Mouse (Mus musculus): ENCODE data around the gene Prn.

Prn gene

DNA sequence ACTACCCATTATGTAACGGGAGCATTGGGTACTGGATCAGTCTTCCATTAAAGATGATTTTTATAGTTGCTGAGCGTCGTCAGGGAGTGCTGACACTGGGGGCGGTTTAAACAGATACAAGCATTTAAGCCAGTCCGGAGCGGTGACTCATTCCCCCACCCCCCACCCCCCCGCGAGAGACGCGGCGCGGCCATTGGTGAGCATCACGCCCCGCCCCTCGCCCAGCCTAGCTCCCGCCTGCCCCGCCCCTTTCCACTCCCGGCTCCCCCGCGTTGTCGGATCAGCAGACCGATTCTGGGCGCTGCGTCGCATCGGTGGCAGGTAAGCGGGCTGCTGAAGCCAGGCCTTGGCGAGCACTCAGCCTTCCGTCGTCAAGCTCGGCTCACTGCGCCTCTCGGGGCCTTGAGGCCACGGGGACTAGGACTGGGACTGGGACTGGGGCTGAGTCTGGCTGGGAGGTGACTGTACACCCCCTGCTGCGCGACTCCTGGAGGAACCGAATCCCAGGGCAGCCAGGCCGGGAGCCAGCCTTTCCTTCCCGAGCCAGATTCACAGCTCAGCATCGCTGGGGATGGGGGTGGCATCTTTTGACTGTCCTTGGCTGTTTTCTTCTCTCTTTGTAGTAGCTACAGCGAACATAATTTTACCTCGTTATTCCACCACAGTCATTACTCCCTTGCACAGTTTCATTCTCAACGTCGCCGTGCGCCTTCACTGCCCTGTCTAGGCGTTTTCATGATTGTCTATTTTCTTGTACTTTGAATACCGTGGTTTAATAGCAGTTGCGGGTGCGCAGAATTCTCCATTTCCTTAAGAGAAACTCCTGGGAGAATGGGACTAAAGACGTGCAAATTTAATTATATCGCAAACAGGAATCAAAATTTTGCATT, at the start of gene Prn, which contains the start of gene Prnp:
TSS of gene Prn (plus strand) at position 275 of the 890 bp plus-strand sequence.
TSS of gene Prnp (plus strand) at position 246 of the 890 bp plus-strand sequence.
- peak; percentile 90 for DNase-seq

DNA sequence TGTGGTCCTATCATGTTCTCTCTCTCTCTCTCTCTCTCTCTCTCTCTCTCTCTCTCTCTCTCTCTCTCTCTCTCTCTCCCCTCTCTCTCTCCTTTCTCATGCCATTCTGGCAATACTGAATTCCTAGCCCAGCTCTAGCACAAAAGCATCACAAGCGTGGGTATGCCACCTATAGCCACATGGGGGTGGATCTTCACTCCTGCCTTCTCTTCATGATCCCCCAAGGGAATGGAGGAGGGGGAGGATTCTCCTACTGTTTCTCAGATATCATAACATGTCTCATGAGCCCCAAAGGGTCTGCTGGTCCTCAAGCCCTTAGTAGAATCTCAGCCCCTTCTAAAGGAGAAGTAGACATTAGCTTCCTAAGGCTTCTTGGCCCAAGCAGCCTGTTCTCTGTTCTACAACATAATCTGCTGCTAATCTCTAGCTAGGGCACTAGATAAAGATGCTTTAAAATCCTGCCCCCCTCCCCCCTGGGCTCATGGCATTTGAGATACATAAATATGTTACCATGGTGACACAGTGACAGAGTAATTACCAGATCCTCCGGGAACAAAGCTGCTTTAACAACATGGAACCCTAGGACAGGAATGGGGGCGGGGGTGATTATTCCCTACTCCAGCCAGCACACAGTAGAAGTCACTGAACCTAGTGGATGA, 47.0 kb upstream of the Prn start:
- peak; percentile 55 for DNase-seq

DNA sequence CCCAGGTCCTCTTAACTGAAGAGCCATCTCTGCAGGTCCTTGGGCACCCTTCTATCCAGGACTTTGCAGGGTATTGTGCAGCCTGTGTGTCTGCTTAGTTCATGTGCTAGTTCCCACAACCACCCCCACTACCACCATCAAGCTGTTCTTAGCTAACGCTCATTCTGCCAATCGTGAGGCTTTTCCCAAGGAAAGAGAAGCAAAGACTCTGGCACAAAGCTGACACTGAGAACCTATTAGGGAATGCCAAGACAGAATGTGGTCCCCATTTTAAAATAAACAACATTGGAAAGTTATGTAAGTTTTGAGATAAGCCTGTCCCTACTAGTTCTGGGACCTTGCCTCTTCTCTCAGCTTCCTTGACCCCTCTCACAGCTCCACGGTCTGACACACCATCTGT, 46.3 kb upstream of the Prn start:
- DNase-seq, result peak; percentile 51

DNA sequence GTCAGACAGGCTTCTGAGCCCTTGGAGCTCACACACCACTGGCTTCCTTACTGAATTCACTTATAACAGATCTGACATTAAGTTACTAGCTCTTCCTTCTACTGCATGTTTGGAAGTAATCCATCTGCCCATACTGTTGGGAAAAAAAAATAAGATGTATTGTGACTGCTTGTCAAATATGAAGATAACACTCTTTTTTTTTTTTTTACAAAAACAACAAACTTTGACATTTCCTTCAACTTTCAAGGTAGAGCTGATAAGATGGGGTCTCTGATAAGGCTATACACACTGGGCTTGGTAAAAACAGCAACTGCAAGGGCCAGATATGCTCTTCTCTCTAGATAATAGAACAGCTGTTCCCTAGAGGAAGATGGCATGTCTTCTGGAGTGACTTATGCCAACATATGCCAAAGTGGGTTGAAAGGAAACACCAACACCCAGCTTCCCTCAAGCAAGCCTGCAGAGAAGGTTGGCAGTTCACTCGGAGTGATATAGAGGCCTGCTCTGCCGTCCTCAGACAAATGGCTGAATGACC, 45.4 kb upstream of the Prn start:
- no peak for DNase-seq

DNA sequence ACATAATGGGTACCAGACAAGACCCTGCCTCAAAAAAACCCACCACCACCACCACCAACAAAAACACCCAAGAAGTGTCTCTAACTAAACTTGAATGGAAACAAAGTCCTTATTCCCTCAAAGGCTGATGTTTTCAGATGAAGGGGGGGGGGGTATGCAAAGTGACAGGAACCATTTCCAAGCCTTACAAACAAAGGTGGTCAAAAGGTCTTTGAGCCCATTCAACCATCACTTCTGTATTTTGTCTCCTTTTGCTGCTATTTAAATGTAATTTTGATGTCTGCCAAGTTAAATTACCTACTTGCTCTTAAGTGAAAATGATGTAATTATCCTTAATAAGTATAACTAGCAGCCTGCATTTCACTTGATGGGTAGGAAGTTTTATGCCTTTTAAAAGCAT, 43.1 kb upstream of the Prn start:
- DNase-seq, result no peak

DNA sequence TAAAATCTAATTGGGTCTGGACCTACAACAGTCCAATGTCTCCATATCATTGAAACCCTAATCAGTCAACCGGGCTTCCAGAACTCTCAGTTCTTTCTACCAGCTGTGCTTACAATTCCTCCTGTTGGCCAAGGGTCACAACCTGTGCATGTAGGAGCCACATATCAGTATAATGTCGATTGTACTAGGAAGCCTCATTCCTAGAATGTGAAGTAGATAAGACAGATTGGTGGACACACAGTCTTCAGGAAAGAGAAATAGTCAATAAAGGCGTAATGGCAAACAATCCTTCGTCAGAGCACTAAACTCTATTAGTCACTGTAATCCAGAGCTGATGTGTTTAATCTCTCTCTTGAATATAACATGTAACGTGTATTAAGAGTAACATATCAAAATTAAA, 40.8 kb upstream of the Prn start:
- DNase-seq, result no peak

DNA sequence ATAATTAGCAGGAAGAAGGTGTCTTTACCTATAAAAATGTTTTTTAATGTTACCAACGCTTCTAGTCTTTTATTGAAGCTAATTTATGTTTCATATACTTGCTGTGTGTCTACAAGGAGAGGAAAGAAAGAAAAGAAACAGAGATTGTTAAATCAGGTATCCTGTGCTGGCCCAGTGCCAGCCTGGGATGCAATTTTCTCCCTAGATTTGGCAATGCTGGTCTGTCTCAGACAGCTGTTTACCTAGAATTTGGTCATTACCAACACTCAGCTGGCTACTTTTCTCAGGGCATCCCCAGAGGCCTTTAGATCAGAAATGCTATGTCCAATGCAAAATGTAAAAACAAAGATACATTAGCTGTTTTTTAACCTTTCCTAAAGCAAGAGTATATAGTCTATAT, 36.4 kb upstream of the Prn start:
- DNase-seq, result no peak

DNA sequence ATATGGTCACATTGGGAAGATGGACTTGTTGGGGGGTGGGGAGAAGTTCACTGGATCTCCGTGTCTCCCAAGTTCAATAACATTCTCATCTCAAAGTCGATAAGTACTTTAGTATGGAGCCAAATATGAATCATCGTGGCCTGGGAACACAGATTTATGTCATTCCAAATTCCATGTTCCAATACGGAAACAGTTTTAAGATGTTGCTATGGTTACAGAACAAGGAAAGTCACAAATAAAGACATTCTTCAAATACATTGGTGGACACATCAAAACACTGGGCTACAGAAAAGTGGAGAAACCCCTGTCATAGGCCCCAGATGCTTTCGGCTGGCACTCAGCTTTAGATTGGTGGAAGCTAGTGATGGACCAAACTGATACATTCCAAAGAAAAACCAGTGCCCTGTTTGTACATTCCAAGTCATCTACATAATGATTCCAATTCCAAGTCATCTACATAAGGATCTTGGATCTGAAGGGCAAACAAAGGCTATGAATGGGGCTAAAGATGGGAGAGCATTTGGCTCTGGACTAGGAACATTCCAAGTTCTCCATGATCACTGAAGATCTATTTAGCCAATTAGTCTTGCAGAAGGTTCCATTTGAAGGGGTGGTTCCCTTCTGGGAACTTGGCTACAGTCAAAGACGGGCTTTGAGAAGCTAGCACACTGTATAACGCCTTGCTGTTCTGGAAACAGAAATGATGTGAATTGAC, 33.0 kb upstream of the Prn start:
- no peak for DNase-seq

DNA sequence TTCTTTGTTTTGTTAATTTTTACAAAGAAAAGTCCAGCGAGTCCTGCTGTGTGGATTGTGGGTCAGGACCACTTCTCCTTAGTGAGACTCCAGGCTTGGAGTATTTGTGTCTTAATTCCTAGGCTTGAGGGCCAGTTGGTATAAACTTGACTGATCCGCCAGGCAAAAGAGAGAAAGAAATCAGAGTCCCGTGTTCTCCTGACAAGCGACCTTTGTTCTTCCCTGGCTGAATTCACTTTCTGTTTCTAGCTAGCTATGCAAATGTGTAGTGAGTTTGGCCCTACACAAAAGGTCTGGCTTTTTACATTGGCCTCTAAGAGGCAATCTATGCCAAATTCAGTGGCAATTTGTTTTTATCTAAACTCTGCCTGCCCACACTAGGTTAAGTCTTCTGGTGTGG, 28.0 kb upstream of the Prn start:
- DNase-seq, result no peak

DNA sequence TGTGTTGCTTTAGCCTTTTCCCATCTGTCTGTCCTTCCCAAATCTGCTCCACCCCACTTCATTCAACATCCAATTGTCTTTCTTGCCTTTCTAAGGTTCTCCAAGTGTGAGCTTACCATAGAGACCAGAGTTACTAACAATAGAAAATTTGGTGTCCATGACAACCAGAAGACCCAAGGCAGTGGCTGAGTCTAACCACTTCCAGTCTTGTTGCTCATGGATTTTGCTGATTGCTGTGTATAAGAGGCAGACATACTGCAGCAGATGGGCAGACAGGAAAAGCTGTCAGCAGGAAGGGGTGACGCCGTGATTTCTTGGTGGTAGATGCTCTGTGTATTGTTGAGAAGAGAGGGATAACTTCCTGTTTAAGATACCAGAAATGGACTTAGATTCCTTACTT, 26.6 kb upstream of the Prn start:
- DNase-seq, result peak; percentile 85

DNA sequence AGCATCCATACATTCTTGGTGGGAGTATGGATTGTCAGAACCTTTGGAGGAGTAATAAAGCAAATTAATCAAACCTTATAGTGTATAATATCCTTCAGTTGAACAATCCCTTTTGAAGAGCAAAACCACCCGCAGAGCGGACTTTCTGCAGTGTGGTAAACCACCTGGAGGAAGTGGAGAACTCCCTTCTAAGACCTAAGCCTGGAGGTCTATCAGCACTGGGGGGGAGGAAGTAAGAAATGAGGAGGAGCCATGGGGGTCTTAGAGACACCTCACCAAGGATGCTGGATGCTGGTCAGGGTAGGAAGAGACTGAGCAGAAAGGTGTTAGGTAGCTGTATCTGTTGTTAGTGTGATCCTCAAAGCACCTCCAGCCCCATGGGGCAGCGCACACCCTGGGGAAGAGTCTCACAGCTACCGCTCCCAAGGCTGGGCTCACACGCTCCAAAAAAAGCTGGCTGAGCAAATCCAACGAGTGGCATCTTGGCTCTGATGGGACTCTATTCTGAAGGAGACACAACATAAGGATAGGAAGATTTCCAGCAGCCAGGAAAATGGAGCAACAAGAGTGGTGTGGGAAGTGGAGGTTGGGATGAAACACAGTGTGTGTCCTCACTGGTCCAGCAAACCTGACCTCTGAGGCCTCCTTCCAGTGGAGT, 23.1 kb upstream of the Prn start:
- no peak for DNase-seq

DNA sequence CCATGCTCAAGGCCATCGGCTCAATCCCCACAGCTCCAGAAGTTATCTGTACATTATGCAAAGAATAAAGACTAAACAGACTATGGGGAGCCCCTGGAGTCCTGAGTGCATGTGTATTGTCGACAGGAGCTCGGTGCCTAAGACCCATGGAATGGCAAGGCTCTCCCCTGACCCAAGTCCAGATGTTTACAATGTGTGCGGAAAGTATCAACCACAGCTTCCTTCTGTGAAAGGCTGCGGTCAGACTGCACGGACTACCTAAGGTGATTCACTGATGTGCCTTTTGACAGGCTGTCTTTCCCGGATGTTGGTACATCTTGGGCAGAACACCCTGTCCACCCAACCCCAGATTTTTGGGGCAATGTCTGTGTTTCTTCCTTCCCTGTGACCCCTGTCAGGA, 21.5 kb upstream of the Prn start:
- DNase-seq, result no peak

DNA sequence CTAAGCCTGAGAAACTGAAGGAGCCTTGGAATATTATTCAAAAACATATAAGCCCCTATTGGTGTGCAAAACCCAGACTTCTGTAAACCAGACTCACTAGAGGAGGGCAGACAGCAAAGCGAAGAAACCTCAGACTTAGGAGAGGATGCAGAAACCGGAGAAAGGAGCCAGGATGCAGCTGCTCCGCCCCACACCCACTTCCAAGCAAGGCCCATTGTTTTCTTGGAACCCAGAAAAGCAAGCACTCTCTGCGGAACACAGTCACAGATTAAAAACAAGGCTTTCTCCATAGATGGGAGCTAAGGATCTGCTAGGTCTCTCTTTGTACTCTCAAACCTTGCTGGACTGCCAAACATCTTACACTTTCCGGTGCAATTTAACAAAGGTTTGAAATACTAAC, 17.2 kb upstream of the Prn start:
- no peak for DNase-seq

DNA sequence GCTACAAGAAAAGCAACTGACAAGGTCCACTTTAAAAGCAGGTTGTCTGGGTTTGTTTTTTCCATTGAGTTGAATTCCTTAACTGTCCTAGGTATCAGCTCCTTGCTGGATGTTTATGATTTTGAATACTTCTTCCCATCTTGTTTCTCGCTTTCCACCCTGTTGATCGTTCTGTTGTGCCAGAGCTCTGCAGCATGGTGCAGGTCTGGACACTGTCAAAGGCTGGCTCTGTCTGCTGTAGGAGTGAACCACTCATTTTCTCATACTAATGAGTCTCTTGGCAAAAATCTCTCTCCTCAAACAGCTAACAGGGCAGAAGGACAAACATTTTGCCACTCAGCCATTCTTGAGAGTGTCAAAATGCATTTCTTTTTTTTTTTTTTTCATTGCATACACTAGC, 14.7 kb upstream of the Prn start:
- DNase-seq, result no peak

DNA sequence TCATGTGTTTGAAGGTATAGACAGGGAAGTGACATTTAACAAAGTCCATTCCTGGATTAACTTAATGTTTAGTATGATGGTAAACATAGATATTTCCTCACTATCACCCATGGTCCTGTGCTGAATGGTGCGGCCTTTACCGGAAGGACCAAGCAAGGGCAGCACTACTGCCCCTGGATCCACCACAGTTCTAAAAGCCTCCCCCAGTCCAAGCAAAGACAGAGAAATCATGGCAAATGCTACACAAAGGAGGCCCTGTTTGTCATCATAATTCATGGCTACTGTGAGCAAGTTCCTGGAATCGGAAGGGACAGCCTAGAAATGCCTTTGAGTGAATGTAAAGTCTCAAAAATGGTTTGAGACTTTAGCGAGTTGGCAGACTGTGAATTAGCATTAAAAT, 13.7 kb upstream of the Prn start:
- DNase-seq, result no peak

DNA sequence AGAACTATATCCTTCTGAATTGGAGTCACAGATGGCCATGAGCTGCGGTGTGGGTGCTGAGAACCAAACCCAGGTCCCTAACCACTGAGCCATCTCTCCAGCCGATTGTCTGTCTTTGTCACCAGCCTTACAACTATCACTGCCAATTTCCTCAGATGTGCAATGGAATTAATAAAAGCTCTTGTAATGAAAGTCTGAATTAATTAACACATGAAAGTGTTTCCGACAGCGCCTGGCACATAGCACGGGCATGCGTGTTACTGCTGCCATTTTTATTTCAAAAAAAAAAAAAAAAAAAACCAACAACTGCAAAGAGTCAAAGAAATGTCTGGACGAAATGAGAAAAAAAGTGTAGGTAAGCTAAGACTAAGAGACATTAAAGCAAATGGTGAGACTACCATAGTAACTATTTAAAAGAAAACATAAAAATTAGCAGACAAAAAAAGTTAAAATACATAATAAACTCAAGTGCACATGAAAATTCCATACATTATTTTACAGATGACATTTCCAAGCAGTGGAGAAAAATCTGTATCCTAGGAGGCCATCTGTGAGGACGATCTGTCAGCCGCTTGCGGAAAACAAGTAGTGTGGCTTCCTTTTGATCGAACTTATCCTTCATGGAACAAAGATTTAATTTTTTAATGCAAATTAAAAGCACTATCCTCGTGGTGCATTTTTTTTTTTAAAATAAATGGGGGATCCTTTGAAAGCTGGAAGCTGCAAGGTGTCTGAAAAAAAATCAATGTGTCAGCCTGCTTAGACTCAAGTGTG, 12.2 kb upstream of the Prn start:
- no peak for DNase-seq

DNA sequence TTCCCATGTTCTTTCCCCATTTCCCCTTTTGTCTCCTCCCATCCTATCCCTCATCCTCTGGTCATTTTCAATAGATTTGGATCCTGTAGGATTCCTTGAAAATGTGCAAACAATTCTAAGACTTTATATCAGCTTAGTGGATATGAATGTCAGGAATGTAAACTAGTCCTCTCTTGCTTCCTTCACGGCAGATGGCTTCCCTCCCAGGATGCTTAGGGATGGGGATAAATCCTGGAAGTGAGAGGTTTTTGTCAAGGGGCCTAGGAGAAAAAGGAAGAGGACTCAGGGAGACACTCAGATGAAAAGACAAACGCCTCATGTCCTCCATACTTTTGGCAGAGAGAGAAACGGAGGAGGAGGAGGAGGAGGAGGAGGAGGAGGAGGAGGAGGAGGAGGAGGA, 7.3 kb upstream of the Prn start:
- no peak for DNase-seq

DNA sequence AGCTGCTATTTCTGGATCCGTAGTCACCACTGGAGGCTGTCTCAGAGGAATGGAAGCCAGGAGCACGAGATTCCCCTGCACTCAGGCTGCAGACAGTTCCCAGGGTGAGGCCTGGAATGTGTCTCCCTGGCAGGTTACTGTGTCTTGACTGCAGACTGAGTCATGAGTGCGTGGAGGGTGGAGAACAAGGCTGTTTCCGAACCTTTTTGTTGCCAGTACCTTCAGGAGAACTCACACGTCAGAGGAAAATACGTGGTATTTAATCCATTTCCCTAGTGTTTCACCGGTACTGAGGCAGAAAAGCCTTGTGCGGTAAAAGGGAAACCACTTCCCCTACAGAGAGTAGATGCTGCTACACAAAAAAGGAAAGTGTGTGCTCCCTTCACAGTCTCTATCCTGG, 6.9 kb upstream of the Prn start:
- DNase-seq, result no peak

DNA sequence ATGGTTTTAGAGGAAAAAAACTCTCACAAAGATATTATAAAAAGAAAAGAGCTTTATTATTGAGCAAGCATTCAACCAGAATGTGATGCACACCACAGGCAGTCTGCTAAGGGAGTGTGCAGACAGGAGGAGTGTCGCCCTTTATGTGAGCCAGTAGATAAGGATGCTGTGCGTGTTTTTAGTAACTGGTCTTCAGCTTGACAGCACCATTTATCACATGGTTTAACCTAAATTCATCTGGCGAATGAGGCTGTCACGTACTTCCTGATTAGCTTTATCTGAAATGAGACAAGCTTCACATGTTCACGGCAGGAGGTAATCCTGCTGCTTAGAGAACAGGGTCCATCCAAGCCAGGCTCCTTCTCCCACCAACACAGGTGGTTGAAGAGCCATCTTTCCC, 4.7 kb upstream of the Prn start:
- no peak for DNase-seq

DNA sequence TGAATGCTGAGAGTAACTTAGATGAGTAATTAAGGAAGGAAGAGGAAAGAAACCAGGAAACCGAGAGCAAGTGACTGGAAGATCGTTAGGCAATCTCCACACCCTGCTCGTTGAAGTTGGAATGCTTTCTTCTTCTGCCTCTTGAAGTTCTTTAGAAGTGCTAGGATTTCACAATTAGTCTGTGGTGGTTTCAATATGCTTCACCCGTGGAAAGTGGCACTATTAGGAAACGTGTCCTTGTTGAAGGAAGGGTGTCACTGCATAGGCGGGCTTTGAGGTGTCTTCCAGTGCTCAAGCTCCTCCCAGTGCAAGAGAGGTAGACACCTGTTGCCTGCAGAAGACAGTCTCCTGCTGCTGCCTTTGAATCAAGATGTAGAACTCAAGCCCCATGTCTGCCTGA, 4.0 kb upstream of the Prn start:
- no peak for DNase-seq

DNA sequence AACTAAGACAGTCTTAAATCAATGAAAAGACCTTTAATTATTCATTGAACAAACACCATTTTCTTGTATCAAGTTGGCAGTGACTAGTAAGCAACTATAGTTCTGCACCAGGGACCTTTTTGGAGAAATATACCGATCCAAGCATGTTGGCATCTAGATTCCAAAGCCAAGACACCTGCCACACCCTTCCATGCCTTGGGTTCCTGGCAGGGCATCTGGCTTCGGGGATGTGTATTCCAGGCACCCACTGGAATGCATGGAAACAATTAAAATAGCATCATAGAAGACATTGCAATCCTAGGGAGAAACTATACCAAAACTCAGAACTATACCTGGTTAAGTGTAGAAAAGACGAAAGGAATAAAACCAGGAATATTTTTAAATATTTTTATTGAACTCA, 3.5 kb upstream of the Prn start:
- DNase-seq, result no peak

DNA sequence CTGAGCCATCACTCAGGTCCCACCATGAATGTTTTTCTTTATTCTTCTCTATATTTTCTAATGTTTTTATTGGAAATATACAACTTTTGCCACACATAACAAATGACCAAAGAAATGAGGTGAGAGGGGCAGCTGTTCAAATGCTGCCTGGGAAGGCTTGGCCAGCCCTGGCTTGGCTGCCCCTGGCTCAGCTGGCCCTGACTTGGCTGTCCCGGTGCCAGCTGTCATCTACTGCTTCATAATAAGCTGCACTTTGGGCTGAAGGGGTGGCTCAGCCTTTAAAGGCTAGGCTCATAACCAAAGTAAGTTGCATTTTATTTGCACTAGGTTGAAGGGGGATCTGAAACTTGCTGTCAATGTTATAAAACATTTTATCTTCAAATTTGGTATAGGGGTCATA, 2.9 kb upstream of the Prn start:
- no peak for DNase-seq
